Mouse (Mus musculus) heart, adult 2 months (tissue): ENCODE results near the gene Ankrd13d. TPM values are rescaled to one million over a fixed set of nuclear protein-coding genes. Genes with fewer than 3 reads are reported as not detected.

Source experiments
- DNase-seq, 2 experiments: peaks; one replicate each; pipeline ENCODE4 v3.0.0; 2021
- H3K27ac ChIP-seq: fragments of 200-600 bp; 2 replicates; pipeline ENCODE4 v1.8.1; 2022
- H3K27me3 ChIP-seq: fragments of 200-500 bp; 2 replicates; pipeline ENCODE4 v1.6.1; 2012; ENCODE audit warnings: mild to moderate bottlenecking, low read length, inconsistent platforms, mixed read lengths; ENCODE audit not compliant: control insufficient read depth, insufficient read depth
- H3K36me3 ChIP-seq: fragments of 200-500 bp; 2 replicates; pipeline ENCODE4 v1.6.1; 2012; ENCODE audit warnings: low read length, inconsistent platforms; ENCODE audit not compliant: control insufficient read depth, insufficient read depth
- H3K4me1 ChIP-seq: fragments of 200-500 bp; 2 replicates; pipeline ENCODE4 v1.6.1; 2011; ENCODE audit warnings: low read length; ENCODE audit not compliant: control insufficient read depth, insufficient read depth
- H3K4me3 ChIP-seq: fragments of 200-600 bp; 2 replicates; pipeline ENCODE4 v1.8.1; 2022
- H3K79me2 ChIP-seq: fragments of 200-500 bp; replicated peaks from 2 replicates; pipeline ENCODE4 v1.6.1; 2012; ENCODE audit warnings: mild to moderate bottlenecking, inconsistent platforms, low read length, moderate library complexity, mixed read lengths; ENCODE audit not compliant: control insufficient read depth, insufficient read depth
- H3K9ac ChIP-seq: fragments of 200-500 bp; 2 replicates; pipeline ENCODE4 v1.6.1; 2012; ENCODE audit warnings: low read depth, mild to moderate bottlenecking, control low read depth, inconsistent platforms, low read length, mixed read lengths
- CTCF ChIP-seq: fragments of 200-600 bp; IDR thresholded peaks from 2 replicates; pipeline ENCODE4 v1.8.1; 2022; ENCODE audit warnings: antibody characterized with exemption, mild to moderate bottlenecking, moderate library complexity
- EP300 ChIP-seq: fragments of 200-500 bp; IDR thresholded peaks from 2 replicates; pipeline ENCODE4 v1.6.1; 2011; ENCODE audit warnings: low read depth, low read length, control low read depth; ENCODE audit not compliant: insufficient read depth
- POLR2A ChIP-seq: fragments of 200-500 bp; IDR thresholded peaks from 2 replicates; pipeline ENCODE4 v1.6.1; 2011; ENCODE audit warnings: mild to moderate bottlenecking, low read depth, low read length, control low read depth; ENCODE audit not compliant: insufficient read depth
- WGBS: fragments of 180-500 bp; shearing (Covaris S2); methylation state at CpG from one replicate; pipeline ENCODE4 v1.1.7; 2018; 5-methylcytosine and 5-hydroxymethylcytosine counted together
- intact Hi-C: fragments of 180-260 bp; cut with DNase I; formaldehyde crosslinking; loops from one replicate; pipeline ENCODE4 v1.15.1; 2025
- polyA plus RNA-seq: library from polyadenylated mRNA; depleted of rRNA; stranded (reverse); fragments of >200 nt; gene quantifications from 2 replicates; pipeline ENCODE4 v1.2.3, GENCODE M21; 2012
- total RNA-seq, 2 experiments: library from RNA; stranded (reverse); gene quantifications; 2 replicates each; pipeline ENCODE4 v1.2.3; 2021

Gene Ankrd13d
- total and polyA plus RNA-seq, 3 experiments: 0.34 to 1.4 (median 0.60) TPM

DNA sequence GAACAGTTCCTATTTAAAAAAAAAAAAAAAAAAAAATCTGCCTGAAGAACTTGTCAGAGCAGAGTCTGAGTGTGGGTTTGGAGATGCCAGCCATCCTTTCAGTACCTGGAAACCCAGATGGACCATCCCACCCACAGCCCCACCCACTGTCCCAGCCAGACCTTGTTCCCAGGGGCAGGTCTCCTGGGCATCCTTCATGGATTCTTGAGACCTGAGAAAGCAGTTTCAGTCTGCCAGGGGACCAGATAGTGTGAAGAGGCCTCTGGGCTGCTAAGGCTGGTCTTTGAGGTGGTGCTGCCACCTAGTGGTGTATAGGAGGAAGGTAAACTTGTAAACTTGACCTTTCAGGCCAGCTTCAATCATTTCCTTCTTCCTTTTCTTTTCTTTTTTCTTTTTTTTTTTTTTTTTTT, 26.8 kb upstream of the Ankrd13d start:
- TF ChIP-seq CTCF: peak; percentile 80
- TF ChIP-seq POLR2A: no peak
- peak; percentile 66; the same call in 1 of the 2 replicates for TF ChIP-seq EP300
- peak; percentile 56 to 63 for DNase-seq
- no peak overlapping the region for H3K4me3 ChIP-seq
- H3K79me2 ChIP-seq: peaks cover 2% of the 10 kb centered on the region
- H3K9ac ChIP-seq: no peak overlapping the region
- no peaks in the 10 kb centered on the region for H3K36me3 ChIP-seq
- no peak overlapping the region for H3K27ac ChIP-seq
- peaks cover 6% of the 10 kb centered on the region; the same call in 1 of the 2 replicates for H3K4me1 ChIP-seq
- intact Hi-C loops: loop anchor here (1.0 to 5.0 kb wide), 2 partner anchors 52 to 292 kb away; no protein-coding TSS in a partner anchor
- H3K27me3 ChIP-seq: no peaks in the 10 kb centered on the region

GRCm38 (mm10) chr19:4309302-4309701, 26.4 kb upstream of the Ankrd13d start:
- Histone ChIP-seq H3K4me1 (peaks cover 10% of the 10 kb centered on the region), H3K79me2 (peaks cover 3% of the 10 kb centered on the region), H3K9ac (no peak overlapping the region), H3K27me3 (no peaks in the 10 kb centered on the region), H3K27ac (no peak overlapping the region), H3K36me3 (no peaks in the 10 kb centered on the region), H3K4me3 (no peak overlapping the region)
- intact Hi-C loops: loop anchor here (5.0 kb wide), 1 partner anchor 292 kb away; no protein-coding TSS in a partner anchor
- TF ChIP-seq CTCF (no peak), EP300 (no peak), POLR2A (no peak)
- no peak for DNase-seq
- 93% methylated on average over 4 of the region's 4 CpGs for WGBS

GRCm38 (mm10) chr19:4306190-4306577, 23.2 kb upstream of the Ankrd13d start, which contains the start of gene Grk2:
Gene Grk2 (minus strand): TSS chr19:4306222.
- peaks cover 2% of the 10 kb centered on the region; the same call in 1 of the 2 replicates for H3K36me3 ChIP-seq
- peak within 1 kb of the TSS; percentile 93 for H3K27ac ChIP-seq
- DNase-seq: peak; percentile 89 to 91
- H3K79me2 ChIP-seq: peaks cover 3% of the 10 kb centered on the region
- peak; percentile 71 for TF ChIP-seq CTCF
- no peak for TF ChIP-seq POLR2A
- H3K9ac ChIP-seq: peak within 1 kb of the TSS; percentile 90
- peaks cover 30% of the 10 kb centered on the region for H3K4me1 ChIP-seq
- H3K4me3 ChIP-seq: peak within 1 kb of the TSS; percentile 90
- WGBS: 18% methylated on average over 46 of the region's 46 CpGs
- no peaks in the 10 kb centered on the region for H3K27me3 ChIP-seq
- intact Hi-C loops: loop anchor here (1.0 to 5.0 kb wide), 4 partner anchors 23 to 289 kb away; partner anchors contain the start of gene Ankrd13d

DNA sequence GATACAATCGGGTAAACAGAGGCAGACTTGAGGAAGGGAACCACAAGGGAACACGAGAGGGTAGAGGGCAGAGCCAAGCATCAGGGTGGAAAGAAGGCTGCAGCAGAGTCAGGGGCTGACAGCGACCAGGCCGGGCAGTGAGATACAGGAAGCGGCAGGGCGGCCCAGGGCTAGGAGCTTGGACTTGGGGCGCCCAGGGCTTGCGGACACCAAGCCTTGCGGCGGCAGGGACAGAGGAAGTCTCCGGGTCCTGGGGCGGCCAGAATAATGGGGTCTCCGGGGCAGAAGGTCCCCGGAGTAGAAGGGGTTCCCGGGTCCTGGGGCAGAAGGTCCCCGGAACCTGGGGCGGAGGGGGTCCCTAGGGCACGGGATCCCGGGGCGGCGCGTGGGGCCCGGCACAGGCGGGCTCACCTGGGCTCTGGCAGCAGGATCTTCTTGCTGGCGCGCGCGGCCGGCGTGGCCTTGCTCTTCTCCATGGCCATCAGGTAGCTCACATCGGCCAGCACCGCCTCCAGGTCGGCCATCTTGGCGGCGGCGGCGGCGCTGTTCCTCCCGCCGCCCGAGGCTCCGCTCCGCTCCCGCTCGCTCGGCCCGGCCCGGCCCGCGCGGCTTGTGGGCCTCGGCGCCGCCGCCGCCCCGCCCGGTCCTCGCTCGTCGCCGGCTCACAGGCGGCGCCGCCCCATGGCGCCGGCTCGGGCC, 22.7 kb upstream of the Ankrd13d start:
- Histone ChIP-seq H3K27me3 (no peaks in the 10 kb centered on the region), H3K79me2 (peaks cover 3% of the 10 kb centered on the region), H3K4me1 (peaks cover 32% of the 10 kb centered on the region), H3K27ac (peak overlapping the region; percentile 93), H3K9ac (peak overlapping the region; percentile 90), H3K4me3 (peak overlapping the region; percentile 90), H3K36me3 (peaks cover 2% of the 10 kb centered on the region; the same call in 1 of the 2 replicates)
- no peak for TF ChIP-seq POLR2A
- 0 out of 2 replicates have a peak, but pooled peaks have one; percentile 5 for TF ChIP-seq CTCF
- DNase-seq: peak; percentile 69 to 75
- intact Hi-C loops: loop anchor here (1.0 to 5.0 kb wide), 4 partner anchors 22 to 288 kb away; partner anchors contain the start of gene Ankrd13d
- WGBS: 5% methylated on average over 65 of the region's 68 CpGs

GRCm38 (mm10) chr19:4304871-4305321, 22.0 kb upstream of the Ankrd13d start:
- intact Hi-C loops: loop anchor here (5.0 kb wide), 1 partner anchor 288 kb away; no protein-coding TSS in a partner anchor
- peaks cover 2% of the 10 kb centered on the region; the same call in 1 of the 2 replicates for H3K36me3 ChIP-seq
- peak overlapping the region; percentile 23 for H3K9ac ChIP-seq
- peaks cover 3% of the 10 kb centered on the region for H3K79me2 ChIP-seq
- H3K4me3 ChIP-seq: peak overlapping the region; percentile 90
- WGBS: 30% methylated on average over 4 of the region's 4 CpGs
- H3K27ac ChIP-seq: peak overlapping the region; percentile 93
- no peak for TF ChIP-seq EP300
- no peak for TF ChIP-seq POLR2A
- no peak for TF ChIP-seq CTCF
- H3K27me3 ChIP-seq: no peaks in the 10 kb centered on the region
- H3K4me1 ChIP-seq: peaks cover 38% of the 10 kb centered on the region
- DNase-seq: peak; percentile 29 to 36
